Mouse (Mus musculus): ENCODE data around the gene Mis12.
A peak's percentile ranks its signal among the peaks of the same experiment; 100 is the strongest.

Mis12 gene

DNA sequence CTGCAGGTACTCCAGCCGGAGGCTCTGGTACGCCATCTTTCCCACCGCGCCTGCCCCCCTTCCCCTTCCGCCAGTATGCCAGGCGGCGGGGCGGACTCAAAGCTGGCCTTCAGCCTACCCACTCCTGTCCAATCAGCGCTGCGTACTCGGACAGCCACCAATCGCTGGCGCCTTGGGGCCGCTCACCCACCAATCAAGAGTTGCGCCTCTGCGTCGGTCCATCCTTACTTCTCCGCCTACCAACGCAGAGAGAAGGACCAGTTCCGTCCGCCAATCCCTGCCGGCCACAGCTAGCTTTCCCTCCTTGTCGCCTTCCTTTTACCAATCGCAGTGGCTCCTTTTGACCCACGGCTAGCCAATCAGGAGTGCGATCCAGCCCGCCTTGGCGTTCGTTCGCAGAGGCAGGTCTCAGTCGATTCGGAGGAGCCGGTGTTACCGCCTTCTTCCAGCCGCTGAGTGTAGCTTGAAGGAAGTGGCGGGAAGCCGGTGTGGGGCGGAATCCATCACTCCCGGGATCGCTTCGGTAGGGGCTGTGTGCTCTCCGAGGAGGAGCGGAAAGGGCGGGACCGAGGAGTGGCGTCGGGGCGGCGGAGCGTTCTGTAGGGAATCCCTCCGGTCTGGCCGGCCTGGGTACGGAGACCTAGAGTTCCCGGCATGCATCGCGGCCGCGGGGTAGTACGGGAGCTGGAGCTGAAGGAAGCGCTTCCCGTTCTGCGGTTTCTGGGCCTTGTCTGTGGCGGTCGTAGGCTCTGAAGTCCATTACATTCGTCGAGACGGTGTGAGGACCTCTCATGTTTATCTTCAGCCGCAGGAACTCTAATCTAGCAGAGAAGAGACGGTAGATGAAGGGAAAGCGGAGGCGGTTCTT, at the start of gene Mis12, which contains the start of gene Derl2:
Gene Mis12, plus strand, starts transcription at position 411 of the 868 bp plus-strand sequence.
Gene Derl2, minus strand, starts transcription at position 641 of the 868 bp plus-strand sequence.
- peak; percentile 97 for DNase-seq (ENCODE audit: low read depth, low spot score)

DNA sequence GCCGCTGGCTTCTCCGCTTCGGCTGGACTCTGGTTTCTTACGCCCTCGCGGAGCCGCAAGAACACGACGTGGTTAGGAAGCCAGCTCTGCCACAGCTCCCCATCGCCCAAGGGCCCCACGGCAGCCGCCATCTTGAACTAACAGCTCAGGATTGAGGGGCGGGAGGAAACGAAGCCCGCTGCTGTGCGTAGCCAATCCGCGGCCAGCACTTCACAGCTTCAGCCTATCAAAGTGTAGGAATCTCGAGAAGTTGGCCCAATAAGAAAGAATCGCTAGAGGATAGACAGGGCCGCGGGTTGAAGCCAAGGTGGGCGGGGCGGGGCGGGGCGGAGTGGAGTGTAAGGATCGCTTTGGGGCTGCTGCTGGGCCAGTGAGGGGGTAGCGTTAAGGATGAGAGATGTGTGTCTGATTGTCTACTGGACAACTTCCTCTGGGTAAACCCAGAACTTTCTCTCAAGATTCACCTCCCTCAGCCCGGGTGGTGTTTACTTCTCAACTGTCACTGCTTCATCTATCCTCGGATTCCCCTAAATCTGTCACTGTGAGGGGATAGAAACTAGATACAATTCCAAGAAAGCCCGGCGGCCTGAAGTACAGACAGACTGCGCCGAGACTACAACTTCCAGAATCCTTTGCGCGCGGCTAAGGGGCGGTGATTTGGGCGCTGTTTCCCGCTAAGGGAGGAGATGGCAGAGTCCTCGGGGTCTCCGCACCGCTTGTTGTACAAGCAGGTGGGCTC, 49.4 kb upstream of the Mis12 start, which contains the start of the genes Nup88 and Rpain:
Gene Nup88, minus strand, starts transcription at position 153 of the 739 bp plus-strand sequence.
Gene Rpain, plus strand, starts transcription at position 393 of the 739 bp plus-strand sequence.
- DNase-seq (ENCODE audit: low read depth, low spot score): peak; percentile 95

DNA sequence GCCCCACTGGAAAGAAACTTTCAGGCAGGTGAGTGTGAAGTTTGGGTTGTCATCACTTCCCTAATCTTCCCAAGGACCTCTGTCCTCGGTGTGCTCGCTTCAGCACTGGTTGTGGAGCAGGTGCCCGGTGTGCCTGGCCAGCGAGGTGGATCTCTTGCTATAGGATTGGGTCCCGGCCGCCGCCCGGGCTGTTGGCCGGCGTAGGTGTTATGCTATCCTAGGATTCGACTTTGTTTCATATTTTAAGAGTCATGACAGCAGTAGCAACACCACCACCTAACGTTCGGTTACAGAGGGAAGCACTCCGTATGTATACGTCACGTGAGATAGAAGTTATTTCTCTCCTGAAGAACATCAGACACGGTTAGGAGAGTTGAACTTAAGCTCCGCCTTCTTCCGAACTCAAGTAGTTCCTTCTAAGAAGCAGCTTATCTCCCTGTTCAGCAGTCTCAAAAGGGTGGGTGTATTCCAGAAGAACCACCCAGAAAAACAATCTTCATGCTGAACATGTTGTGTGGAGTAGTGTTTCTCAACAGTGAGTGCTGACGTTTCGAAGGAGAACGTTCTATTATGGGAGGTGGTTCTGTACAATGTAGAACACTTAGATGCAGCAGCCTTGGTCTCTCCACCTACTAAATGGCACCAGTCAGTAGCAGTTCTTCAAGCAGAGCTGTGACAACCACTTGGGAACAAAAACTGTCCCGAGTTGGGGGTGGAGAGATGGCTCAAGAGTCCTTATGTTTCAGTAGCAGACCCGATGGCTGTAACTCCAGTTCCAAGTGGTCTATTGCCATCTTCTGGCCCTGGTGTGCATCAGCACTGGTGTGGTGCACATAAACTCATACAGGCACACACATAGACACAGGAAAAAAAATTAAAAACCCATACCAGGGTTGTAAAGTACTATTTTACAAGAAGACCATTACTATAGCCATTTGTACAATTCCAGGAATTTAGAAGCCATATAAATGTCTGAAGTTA, 48.6 kb upstream of the Mis12 start:
- DNase-seq (ENCODE audit: low read depth, low spot score): peak; percentile 84

DNA sequence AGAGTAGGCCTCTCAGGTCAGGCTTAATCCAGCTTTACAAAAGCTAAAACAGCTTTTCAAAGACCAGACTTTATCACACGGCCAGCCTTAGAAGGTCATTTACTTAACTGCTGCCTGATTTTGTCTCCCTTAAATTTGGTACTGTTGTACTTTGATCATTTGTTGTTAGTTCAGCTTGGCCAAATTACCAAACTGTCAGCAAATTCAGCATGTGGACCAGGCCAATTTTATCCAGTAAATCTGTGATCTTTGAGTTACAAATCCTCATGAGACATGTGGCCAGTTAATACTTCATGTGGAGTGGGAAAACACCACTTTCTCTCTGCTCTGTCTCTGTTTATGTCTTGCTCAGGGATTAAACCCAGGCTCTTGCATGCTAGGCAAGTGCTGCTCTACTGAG, 46.8 kb upstream of the Mis12 start:
- DNase-seq (ENCODE audit: low read depth, low spot score): no peak

DNA sequence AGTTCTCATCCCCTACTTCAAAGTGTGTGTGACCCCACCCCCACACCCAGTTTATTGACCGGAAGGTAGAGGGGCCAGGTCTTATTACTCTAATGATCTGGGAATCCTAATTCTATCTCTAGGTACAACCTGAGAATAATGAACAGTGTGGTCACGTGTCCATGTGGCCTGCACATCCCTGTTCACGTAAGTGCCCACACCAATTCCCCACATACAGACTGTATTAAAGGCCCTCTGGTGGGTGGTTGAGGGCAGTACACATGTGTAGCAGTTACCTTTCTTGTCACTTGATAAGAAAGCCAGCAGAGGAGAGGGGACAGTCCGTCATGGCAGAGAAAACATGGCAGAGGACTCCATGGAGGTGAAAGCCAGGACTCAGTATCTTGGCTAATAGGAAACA, 45.5 kb upstream of the Mis12 start:
- no peak for DNase-seq (ENCODE audit: low read depth, low spot score)

DNA sequence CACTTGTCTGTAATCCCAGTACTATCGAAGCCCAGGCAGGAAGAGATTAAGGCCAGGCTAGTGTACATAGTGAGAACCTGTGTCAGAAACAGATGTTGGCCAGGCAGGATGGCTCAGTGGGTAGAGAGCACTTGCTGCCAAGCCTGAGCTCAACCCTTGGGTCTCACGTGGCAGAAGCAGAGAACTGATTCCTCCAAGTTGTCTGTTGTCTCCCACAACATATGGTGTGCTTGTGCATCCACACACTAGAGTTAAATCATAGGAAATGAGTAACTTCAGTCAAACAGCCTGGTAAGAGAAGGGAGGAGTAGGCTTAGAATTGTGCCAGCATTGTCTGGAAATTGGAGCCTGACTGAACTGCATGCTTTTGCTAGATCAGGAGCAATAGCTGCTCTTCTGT, 44.2 kb upstream of the Mis12 start:
- no peak for DNase-seq (ENCODE audit: low read depth, low spot score)

DNA sequence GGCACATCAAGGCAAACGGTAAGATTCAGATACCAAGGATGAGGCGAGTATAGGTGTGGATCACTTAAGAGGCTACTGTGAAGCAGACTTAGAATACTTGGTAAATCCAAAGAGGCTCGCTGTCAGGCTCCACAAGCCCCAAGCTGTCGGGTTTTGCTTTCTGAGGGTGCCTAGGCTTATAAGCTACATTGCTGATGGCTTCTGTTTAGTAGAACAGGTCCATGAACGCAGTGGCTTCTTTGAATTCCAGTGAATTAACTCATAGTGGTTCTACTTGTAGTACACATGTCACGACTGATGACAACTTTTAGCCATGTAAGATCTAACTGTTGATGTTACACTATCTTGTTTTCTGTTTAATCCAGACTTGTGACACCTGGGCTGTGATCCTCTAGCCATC, 42.1 kb upstream of the Mis12 start:
- no peak for DNase-seq (ENCODE audit: low read depth, low spot score)

DNA sequence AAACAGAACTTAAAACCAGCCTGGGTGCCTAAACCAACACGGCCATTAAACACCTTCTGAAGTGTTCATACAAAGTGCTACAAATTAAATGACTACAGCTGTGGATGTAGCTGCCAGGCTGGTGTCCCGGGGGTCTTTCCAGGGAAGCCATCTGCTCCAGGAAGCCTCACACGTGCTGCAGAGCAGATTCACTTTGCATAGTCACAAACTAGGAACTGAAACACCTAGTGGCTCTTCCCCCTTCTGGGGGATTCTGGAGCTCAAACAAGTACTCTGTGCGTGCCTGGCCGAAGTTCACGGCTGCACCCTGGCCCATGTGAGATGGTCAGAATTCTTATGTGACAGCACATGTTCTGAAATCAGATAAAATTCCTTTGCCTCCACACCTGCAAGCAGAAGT, 39.2 kb upstream of the Mis12 start:
- DNase-seq (ENCODE audit: low read depth, low spot score): no peak

DNA sequence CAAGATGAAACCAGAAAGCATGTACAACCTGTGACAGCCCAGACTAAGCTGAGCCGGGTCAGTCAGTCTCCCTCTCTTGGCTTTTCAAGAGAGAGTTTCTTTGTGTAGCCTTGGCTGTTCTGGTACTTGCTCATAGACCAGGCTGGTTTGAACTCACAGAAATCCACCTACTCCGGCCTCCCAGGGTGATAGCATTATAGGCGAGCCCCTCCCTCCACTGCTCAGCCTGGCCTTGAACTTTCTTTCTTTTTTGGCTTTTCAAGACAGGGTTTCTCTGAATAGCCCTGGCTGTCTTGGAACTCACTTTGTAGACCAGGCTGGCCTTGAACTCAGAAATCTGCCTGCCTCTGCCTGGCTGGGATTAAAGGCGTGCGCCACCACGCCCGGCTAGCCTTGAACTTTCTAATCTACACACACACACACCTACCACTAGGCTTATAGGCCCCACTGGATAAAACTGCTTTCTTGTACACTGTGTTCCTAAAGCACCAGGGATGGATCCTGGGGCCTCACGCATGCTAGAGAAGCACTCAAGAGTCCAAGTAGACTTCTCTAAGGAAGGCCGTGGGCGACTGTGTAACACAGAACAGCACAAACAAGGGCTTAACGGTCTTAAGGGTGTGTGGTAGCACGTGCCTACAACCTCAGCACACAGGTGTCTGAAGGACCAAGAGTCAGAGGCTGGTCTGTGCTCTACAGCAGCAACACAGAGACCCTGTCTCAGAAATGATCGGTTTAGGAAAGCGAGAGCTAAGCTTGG, 38.5 kb upstream of the Mis12 start:
- DNase-seq (ENCODE audit: low read depth, low spot score): no peak

DNA sequence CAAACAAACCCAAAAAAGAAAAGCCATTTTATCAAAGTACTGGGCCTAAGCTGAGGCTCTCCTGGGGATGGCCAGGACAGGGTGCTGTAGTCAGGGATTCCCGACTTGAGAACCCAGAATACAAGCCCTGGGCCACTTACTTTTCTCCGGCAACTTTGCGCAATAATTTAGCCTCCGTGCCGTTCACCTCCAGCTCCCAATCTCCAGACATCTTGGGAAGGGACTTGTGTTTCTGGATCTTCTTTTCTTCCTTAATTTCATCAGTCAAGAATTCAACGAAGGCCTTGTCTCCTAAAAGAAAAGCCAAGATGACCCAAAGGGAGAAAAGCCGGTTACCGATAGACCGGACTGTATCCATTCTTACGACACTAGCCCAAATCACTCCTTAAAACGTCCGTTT, 37.4 kb upstream of the Mis12 start:
- no peak for DNase-seq (ENCODE audit: low read depth, low spot score)

DNA sequence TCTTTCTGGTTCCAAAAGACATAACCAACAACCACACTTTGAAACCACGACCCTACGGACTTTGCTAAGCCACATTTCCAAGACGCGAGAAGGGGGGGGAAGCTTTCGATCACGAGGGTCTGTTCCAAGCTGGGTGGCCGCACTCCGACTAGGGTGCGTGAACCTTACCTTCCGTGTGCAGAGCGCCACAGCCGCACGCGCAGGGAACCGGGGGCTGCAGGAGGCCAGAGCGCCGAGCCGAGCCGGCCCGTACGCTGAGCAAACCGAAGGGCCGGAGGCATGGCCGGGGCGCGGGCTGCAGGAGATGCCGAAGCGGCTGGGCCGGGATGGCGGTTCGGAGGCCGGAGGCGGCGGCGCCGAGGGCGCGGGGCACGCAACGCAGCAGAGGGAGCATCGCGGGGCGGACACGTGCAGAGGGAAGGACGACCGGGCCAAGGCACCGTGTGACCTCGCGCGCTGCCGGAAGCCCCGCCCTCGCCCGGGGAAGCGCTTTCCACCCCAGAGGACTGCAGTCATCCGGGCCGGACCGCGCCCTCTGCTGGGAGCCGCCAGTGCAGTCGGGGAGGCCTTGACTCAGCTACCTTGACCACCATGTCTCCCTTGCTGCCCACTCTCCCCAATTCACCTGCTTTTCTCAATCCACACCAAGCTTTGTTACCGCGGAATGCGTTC, 36.7 kb upstream of the Mis12 start, which contains the start of gene C1qbp:
Gene C1qbp, minus strand, starts transcription at position 470 of the 672 bp plus-strand sequence.
- peak; percentile 83 for DNase-seq (ENCODE audit: low read depth, low spot score)

DNA sequence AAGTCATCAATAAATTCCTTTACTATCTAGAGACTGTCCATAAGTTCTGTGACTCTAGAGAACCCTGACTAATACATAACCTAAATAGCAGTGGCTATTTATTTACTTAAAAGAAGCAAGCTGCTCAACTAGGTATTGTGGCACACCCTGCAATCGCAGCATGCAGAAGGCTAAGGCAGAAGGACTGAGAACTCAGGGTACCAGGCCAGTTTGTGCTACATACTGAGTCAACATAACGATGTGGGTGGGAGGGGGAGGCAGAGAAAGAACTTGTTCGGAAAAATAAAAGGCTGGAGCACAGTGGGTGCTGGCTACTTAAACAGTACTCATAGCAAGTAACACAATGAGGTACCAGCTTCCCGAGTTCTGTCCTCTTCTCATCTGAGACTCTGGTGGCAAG, 18.2 kb upstream of the Mis12 start:
- no peak for DNase-seq (ENCODE audit: low read depth, low spot score)

DNA sequence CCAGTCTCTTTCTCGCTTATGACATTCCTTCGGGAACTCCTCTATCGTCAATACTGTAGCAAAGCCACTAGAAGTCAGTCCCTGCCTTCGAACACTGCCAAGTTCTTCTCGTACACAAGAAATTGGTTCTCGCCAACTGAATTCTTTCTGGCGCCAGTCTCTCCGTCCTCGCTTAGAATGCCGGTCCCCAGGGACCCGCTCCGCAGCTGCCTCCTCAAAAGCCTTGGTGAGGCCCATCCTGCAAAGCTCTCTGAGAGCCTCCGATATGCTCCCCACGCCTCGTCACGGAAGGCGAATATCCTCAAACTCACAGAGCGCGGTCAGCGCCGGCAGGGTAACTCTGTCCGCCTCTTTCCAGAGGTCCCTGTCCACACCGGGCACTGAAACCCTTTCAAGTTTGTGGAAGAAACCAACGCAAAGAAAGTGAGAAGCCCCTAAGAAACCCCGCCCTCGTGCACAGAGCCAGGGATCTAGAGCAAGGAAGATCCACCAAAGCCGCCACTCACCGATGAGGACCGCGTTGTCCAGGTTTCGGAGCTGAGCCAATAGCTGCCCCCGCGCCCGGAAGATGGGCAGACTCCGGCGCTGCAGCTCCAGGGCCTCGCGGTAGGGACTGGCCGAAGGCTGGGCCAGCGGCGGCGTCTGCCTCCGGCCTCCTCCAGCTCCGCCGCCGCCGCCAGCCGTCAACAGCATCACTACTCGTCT, 15.6 kb upstream of the Mis12 start:
- DNase-seq (ENCODE audit: low read depth, low spot score): peak; percentile 36

DNA sequence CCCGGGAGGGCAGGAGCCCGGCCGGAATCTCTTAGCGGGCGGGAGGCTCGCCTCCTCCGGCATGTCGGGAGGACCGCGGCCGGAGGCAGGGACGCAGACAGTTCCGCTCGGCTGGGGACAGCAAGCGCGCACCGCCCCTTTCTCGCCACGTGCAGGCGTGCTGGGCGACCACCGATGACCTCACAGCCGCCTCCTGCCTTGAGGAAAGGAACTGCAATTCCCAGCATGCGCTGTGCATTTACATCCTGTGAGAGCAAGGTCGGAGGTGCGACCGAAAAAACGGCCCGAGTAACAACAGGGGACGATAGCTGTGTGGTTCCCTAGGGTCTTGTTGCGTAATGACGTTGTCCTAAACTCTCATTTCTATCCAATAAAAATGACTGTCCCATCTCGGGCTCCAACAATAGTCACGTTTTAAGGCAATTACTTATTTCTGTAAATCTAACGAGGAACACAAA, 15.1 kb upstream of the Mis12 start, which contains the start of gene Dhx33:
Gene Dhx33, minus strand, starts transcription at position 122 of the 458 bp plus-strand sequence.
- peak; percentile 89 for DNase-seq (ENCODE audit: low read depth, low spot score)

DNA sequence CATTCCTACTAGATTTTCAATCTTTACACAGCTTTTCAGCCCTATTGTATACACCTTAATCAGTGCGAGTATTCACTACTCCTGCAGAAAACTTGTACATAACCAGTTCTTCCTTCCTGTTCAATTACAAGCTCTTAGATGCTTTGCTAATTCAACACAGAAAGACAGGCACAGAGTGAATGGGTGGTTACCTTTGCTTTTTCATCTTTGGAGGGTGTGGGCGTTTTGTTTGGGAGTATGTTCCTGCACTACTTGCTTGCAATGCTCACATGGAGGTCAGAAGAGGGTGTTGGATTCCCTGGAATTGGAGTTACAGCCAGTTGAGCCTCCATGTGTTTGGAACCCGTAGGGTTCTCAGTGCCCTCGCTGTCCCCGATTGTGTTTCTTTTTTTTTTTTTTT, 14.4 kb upstream of the Mis12 start:
- no peak for DNase-seq (ENCODE audit: low read depth, low spot score)

DNA sequence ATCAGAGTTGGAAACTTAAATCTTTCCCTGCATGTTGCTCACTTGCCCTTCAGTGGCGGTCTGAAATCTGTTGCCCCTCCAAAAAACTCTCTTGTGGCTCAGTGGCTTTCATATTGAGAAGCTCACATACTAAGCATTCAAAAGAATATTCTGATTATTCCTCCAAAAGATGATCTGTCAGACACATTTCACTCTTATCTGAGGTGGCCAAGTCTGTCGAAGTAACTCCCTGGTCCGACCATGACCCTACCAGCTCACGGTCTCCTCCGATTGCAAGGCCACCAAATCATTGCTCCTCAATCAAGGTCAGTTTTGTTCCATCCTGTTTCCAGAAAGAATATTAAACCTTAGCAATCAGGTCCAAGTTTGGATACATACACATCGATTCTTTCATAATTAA, 12.4 kb upstream of the Mis12 start:
- no peak for DNase-seq (ENCODE audit: low read depth, low spot score)

DNA sequence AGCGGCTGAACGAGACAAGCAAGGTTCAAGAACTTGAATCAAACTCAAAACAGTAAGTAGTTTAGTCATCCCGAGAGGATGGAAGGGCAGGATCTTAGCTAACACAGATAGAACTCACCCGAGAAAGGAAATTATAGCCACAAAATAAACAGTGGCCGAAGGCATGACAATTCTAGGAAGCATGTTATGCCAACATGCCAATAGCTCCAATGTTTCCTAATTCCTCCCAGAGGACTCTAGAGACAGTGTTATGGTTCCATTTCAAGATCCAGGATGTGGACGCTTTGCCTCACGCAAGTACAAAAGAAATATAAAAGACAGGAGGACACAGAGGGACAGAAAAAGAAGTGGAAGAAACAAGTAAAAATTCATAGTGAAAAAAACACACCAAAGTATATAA, 11.6 kb upstream of the Mis12 start:
- no peak for DNase-seq (ENCODE audit: low read depth, low spot score)

DNA sequence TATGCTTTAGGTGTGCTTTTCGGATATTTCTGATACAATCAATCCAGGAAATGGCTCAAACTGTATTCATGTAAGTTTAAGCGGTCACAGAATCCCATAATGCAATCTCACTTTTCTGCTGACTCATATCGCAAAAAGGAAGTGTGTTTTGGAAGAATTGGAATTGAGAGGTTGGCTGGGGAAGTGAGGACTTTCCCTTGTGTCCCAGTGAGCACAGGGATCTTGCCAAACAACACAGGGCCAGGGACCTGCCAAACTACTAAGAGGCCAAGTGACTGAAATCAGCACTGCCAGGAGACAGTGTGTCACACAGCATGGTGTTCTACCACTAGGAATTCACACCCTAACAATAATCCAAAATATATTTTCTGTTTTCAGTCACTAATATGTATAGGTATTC, 11.1 kb upstream of the Mis12 start:
- no peak for DNase-seq (ENCODE audit: low read depth, low spot score)

DNA sequence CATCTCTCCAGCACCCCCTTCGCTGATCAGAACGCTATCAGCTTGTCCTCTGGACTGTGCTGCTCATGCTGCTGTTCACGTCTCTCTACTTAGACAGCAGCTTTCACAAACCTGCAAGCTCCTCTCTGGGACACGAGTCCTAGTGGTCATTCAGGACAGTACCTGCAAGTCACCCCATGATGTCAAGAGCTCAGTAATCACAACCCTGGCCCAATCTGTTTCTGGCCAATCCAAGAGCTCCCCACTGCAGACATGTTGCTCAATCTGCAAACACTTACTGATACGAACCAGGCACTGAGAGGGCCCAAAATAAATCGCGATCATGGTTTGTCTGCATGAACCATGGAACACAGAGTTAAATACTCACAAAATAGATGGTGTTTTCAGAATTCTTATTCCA, 6.7 kb upstream of the Mis12 start:
- no peak for DNase-seq (ENCODE audit: low read depth, low spot score)
